Mouse (Mus musculus): ENCODE results near the gene Prkar2a. TPM values are rescaled to one million over a fixed set of nuclear protein-coding genes. Genes with fewer than 3 reads are reported as not detected.

The Prkar2a gene
- polyA plus RNA-seq, 1 experiment from 2014 or later: 17.5 TPM

- 89% methylated on average over 20 of the region's 20 CpGs for WGBS (ENCODE audit: insufficient replicate concordance)
- H3K4me1 ChIP-seq: no peaks in the 10 kb centered on the region
- H3K27ac ChIP-seq: no peak overlapping the region
- H3K27me3 ChIP-seq (replicated peaks): peaks cover 20% of the 10 kb centered on the region; the same call in 1 of the 2 replicates
- no peak overlapping the region for H3K4me2 ChIP-seq
- H3K4me3 ChIP-seq: no peak overlapping the region
- no peak for ATAC-seq
- H3K9me3 ChIP-seq (replicated peaks): no peaks in the 10 kb centered on the region
- H3K9ac ChIP-seq: no peak overlapping the region
- H3K36me3 ChIP-seq: no peaks in the 10 kb centered on the region
Measured at GRCm38 (mm10) chr9:108759121-108759520, 70.0 kb downstream of the Prkar2a start.

GRCm38 (mm10) chr9:108759805-108760204 lies 70.7 kb downstream of the Prkar2a start:
- Histone ChIP-seq H3K4me2 (no peak overlapping the region), H3K27ac (no peak overlapping the region), H3K27me3 (replicated peaks) (peaks cover 17% of the 10 kb centered on the region; the same call in 1 of the 2 replicates), H3K4me3 (no peak overlapping the region), H3K4me1 (peaks cover 1% of the 10 kb centered on the region; the same call in 1 of the 2 replicates), H3K9me3 (replicated peaks) (no peaks in the 10 kb centered on the region), H3K9ac (no peak overlapping the region), H3K36me3 (no peaks in the 10 kb centered on the region)
- WGBS (ENCODE audit: insufficient replicate concordance): 50% methylated on average over 2 of the region's 2 CpGs
- no peak for ATAC-seq

GRCm38 (mm10) chr9:108761561-108761960 lies 72.4 kb downstream of the Prkar2a start:
- Histone ChIP-seq H3K9ac (no peak overlapping the region), H3K9me3 (replicated peaks) (no peaks in the 10 kb centered on the region), H3K4me3 (no peak overlapping the region), H3K36me3 (no peaks in the 10 kb centered on the region), H3K4me2 (no peak overlapping the region), H3K4me1 (peaks cover 10% of the 10 kb centered on the region; the same call in 1 of the 2 replicates), H3K27me3 (replicated peaks) (peaks cover 8% of the 10 kb centered on the region; the same call in 1 of the 2 replicates), H3K27ac (no peak overlapping the region)
- no peak for ATAC-seq

- H3K4me2 ChIP-seq: no peak overlapping the region
- H3K27ac ChIP-seq: no peak overlapping the region
- no peak for ATAC-seq
- H3K27me3 ChIP-seq (replicated peaks): peaks cover 13% of the 10 kb centered on the region; the same call in 1 of the 2 replicates
- no peak overlapping the region for H3K4me3 ChIP-seq
- H3K9ac ChIP-seq: no peak overlapping the region
- 42% methylated on average over 10 of the region's 10 CpGs for WGBS (ENCODE audit: insufficient replicate concordance)
- no peaks in the 10 kb centered on the region for H3K9me3 ChIP-seq (replicated peaks)
- peaks cover 10% of the 10 kb centered on the region; the same call in 1 of the 2 replicates for H3K4me1 ChIP-seq
- H3K36me3 ChIP-seq: no peaks in the 10 kb centered on the region
Measured at GRCm38 (mm10) chr9:108764971-108765370, 75.9 kb downstream of the Prkar2a start.

GRCm38 (mm10) chr9:108776614-108777013 lies 87.5 kb downstream of the Prkar2a start:
- peaks cover 22% of the 10 kb centered on the region for H3K4me1 ChIP-seq
- ATAC-seq: peak; percentile 79
- WGBS (ENCODE audit: insufficient replicate concordance): 71% methylated on average over 4 of the region's 4 CpGs
- peaks cover 19% of the 10 kb centered on the region for H3K27me3 ChIP-seq (replicated peaks)
- no peak overlapping the region for H3K4me3 ChIP-seq
- H3K9ac ChIP-seq: no peak overlapping the region
- peak overlapping the region; percentile 24 for H3K4me2 ChIP-seq
- H3K9me3 ChIP-seq (replicated peaks): no peaks in the 10 kb centered on the region
- no peak overlapping the region for H3K27ac ChIP-seq
- H3K36me3 ChIP-seq: no peaks in the 10 kb centered on the region

GRCm38 (mm10) chr9:108777276-108777675 lies 88.2 kb downstream of the Prkar2a start:
- no peak overlapping the region for H3K9ac ChIP-seq
- no peak overlapping the region for H3K4me3 ChIP-seq
- no peaks in the 10 kb centered on the region for H3K9me3 ChIP-seq (replicated peaks)
- no peaks in the 10 kb centered on the region for H3K36me3 ChIP-seq
- H3K4me2 ChIP-seq: peak overlapping the region; percentile 24
- H3K27me3 ChIP-seq (replicated peaks): peaks cover 17% of the 10 kb centered on the region
- H3K27ac ChIP-seq: no peak overlapping the region
- no peak for ATAC-seq
- peaks cover 25% of the 10 kb centered on the region for H3K4me1 ChIP-seq
- 62% methylated on average over 4 of the region's 4 CpGs for WGBS (ENCODE audit: insufficient replicate concordance)

- H3K9ac ChIP-seq: no peak overlapping the region
- ATAC-seq: no peak
- 55% methylated on average over 5 of the region's 5 CpGs for WGBS (ENCODE audit: insufficient replicate concordance)
Measured at GRCm38 (mm10) chr9:108780959-108781358, 91.8 kb downstream of the Prkar2a start.

GRCm38 (mm10) chr9:108781891-108782290 lies 92.8 kb downstream of the Prkar2a start:
- no peak overlapping the region for H3K27ac ChIP-seq
- peaks cover 4% of the 10 kb centered on the region; the same call in 1 of the 2 replicates for H3K27me3 ChIP-seq (replicated peaks)
- H3K4me1 ChIP-seq: peaks cover 48% of the 10 kb centered on the region
- H3K36me3 ChIP-seq: peaks cover 10% of the 10 kb centered on the region
- no peak for ATAC-seq
- no peak overlapping the region for H3K4me3 ChIP-seq
- H3K4me2 ChIP-seq: no peak overlapping the region
- 47% methylated on average over 4 of the region's 4 CpGs for WGBS (ENCODE audit: insufficient replicate concordance)
- no peak overlapping the region for H3K9ac ChIP-seq
- H3K9me3 ChIP-seq (replicated peaks): no peaks in the 10 kb centered on the region

More at GRCm38 (mm10) chr9:108780959-108781358, 91.8 kb downstream of the Prkar2a start:
- Histone ChIP-seq H3K27ac (no peak overlapping the region), H3K27me3 (replicated peaks) (peaks cover 6% of the 10 kb centered on the region; the same call in 1 of the 2 replicates), H3K4me3 (no peak overlapping the region), H3K9me3 (replicated peaks) (no peaks in the 10 kb centered on the region), H3K4me2 (no peak overlapping the region), H3K4me1 (peaks cover 49% of the 10 kb centered on the region), H3K36me3 (peaks cover 2% of the 10 kb centered on the region; the same call in 1 of the 2 replicates)

GRCm38 (mm10) chr9:108782836-108783547 lies 93.9 kb downstream of the Prkar2a start:
- WGBS (ENCODE audit: insufficient replicate concordance): 43% methylated on average over 9 of the region's 9 CpGs
- Histone ChIP-seq H3K4me2 (peak overlapping the region; percentile 72), H3K9ac (peak overlapping the region; percentile 3; the same call in 1 of the 2 replicates), H3K36me3 (peaks cover 17% of the 10 kb centered on the region), H3K4me1 (peaks cover 45% of the 10 kb centered on the region), H3K27me3 (replicated peaks) (peaks cover 4% of the 10 kb centered on the region; the same call in 1 of the 2 replicates), H3K9me3 (replicated peaks) (no peaks in the 10 kb centered on the region), H3K4me3 (peak overlapping the region; percentile 93), H3K27ac (peak overlapping the region; percentile 15; the same call in 1 of the 2 replicates)
- ATAC-seq: no peak

- Histone ChIP-seq H3K27ac (peak within 1 kb of the TSS; percentile 82), H3K36me3 (peaks cover 23% of the 10 kb centered on the region), H3K9ac (peak within 1 kb of the TSS; percentile 96), H3K27me3 (replicated peaks) (peaks cover 4% of the 10 kb centered on the region; the same call in 1 of the 2 replicates), H3K4me1 (peaks cover 52% of the 10 kb centered on the region), H3K9me3 (replicated peaks) (no peaks in the 10 kb centered on the region), H3K4me3 (peak within 1 kb of the TSS; percentile 93), H3K4me2 (peak within 1 kb of the TSS; percentile 72)
- peak; percentile 98 for ATAC-seq
- WGBS (ENCODE audit: insufficient replicate concordance): 1% methylated on average over 56 of the region's 56 CpGs
Measured at GRCm38 (mm10) chr9:108783548-108784463, 94.7 kb downstream of the Prkar2a start, which contains the start of gene Ip6k2. Gene Ip6k2 (plus strand): TSS chr9:108783796.

- peak overlapping the region; percentile 27 for H3K27ac ChIP-seq
- peak overlapping the region; percentile 96 for H3K9ac ChIP-seq
- no peak for ATAC-seq
- peaks cover 4% of the 10 kb centered on the region; the same call in 1 of the 2 replicates for H3K27me3 ChIP-seq (replicated peaks)
- H3K36me3 ChIP-seq: peaks cover 25% of the 10 kb centered on the region
- peak overlapping the region; percentile 72 for H3K4me2 ChIP-seq
- peak overlapping the region; percentile 93 for H3K4me3 ChIP-seq
- H3K4me1 ChIP-seq: peaks cover 66% of the 10 kb centered on the region
- no peaks in the 10 kb centered on the region for H3K9me3 ChIP-seq (replicated peaks)
Measured at GRCm38 (mm10) chr9:108785416-108785815, 96.3 kb downstream of the Prkar2a start.
